Mouse (Mus musculus) bone marrow macrophage, adult 2 months (primary cell): ENCODE measurements around the gene Rpl3l. TPM values are rescaled to one million over a fixed set of nuclear protein-coding genes. Genes with fewer than 3 reads are reported as not detected.

ENCODE experiments used
- H3K27ac ChIP-seq: 2 replicates; pipeline ENCODE4 v1.5.1; 2012; ENCODE audit warnings: low read depth, low read length; ENCODE audit not compliant: insufficient read depth
- H3K4me1 ChIP-seq: 2 replicates; pipeline ENCODE4 v1.6.1; 2012; ENCODE audit warnings: low read length; ENCODE audit not compliant: control insufficient read depth, insufficient read depth
- H3K4me3 ChIP-seq: 2 replicates; pipeline ENCODE4 v1.5.1; 2012; ENCODE audit warnings: mild to moderate bottlenecking, low read length, moderate library complexity; ENCODE audit not compliant: insufficient read depth
- CTCF ChIP-seq: IDR thresholded peaks from 2 replicates; pipeline ENCODE4 v1.5.1; 2012; ENCODE audit warnings: low read depth, mild to moderate bottlenecking, low read length, moderate library complexity
- POLR2A ChIP-seq: IDR thresholded peaks from 2 replicates; pipeline ENCODE4 v1.6.1; 2012; ENCODE audit warnings: mild to moderate bottlenecking, low read depth, low read length, borderline replicate concordance
- polyA plus RNA-seq: library from polyadenylated mRNA; stranded (reverse); fragments of >200 nt; gene quantifications from 2 replicates; pipeline ENCODE4 v1.2.4, GENCODE M21; 2012; ENCODE audit not compliant: missing spikeins, insufficient read depth, insufficient read length

Gene Rpl3l
- polyA plus RNA-seq, 1 experiment, result not detected

DNA sequence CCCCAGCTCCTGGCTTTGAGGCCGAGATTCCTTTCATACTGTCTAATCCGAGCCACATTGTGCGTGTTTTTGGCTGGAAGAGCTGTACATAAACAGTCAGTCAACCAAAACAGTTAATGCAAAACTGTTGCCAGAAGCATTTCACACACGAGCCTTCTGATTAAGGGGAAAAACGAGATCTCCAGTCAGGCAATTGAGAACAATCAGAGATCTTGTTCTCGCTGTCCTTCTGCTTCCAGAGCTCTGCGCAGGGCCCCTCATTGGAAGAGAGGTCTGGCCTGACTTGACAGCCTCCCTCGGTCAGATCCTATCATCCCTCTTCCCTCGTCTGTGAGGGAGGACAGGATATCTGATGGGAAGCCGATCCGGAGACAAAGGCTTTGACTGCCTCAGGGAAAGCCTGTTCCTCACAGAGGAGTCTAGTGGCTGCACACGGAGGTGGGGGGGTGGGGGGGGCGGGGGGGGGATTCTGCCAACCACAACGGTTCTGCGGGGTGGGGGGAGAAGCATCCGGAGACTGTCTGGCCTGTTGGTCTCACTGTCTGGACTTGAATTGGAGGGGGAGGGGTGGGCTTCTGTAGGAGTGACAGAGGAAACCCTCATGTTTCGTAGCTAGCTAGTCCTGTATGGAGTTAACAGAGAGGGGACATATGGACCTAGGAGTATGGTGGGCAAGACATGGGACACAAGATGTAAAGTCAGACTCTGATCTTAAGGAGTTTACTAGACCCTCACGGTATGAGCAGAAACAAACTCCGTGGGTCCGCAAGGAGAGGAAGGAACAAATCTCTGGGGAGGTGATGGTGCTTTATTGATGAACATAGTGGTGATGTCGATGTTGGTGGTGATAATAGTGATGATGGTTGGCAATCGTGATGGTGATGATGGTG is 37.6 kb downstream of the Rpl3l start:
- H3K4me1 ChIP-seq, result no peaks in the 10 kb centered on the region
- no peak overlapping the region for H3K27ac ChIP-seq
- H3K4me3 ChIP-seq, result no peak overlapping the region
- no peak for TF ChIP-seq POLR2A
- no peak for TF ChIP-seq CTCF

- Histone ChIP-seq H3K4me1 (no peaks in the 10 kb centered on the region), H3K4me3 (no peak overlapping the region), H3K27ac (no peak overlapping the region)
- TF ChIP-seq POLR2A, result no peak
- TF ChIP-seq CTCF, result no peak
Measured at GRCm38 (mm10) chr17:24766266-24766875, 38.8 kb downstream of the Rpl3l start.

- Histone ChIP-seq H3K4me3 (no peak overlapping the region), H3K27ac (no peak overlapping the region), H3K4me1 (no peaks in the 10 kb centered on the region)
- no peak for TF ChIP-seq CTCF
Measured at GRCm38 (mm10) chr17:24769146-24769545, 41.5 kb downstream of the Rpl3l start.

GRCm38 (mm10) chr17:24773241-24773640 is 45.6 kb downstream of the Rpl3l start:
- Histone ChIP-seq H3K27ac (no peak overlapping the region), H3K4me3 (no peak overlapping the region), H3K4me1 (no peaks in the 10 kb centered on the region)
- TF ChIP-seq CTCF, result no peak
- TF ChIP-seq POLR2A, result no peak

DNA sequence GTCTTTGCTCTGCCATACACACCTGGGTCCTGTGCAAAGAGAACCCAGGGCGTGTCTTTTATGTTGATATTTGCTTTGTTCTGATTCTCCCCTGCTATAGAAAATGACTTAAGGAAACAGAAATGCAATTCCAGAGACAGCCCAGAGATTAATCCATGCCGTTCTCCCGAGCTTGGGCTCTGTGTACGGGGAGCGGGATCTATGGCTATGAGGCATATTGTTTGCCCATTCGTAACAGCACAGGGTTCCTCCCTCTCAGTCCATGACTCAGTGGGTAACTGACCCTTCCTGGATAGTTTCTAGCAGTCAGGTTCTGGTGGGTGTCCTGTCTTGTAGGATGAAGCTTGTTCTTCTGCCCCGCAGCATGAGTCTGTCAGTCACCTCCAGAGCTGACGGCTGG is 47.6 kb downstream of the Rpl3l start:
- TF ChIP-seq POLR2A, result no peak
- TF ChIP-seq CTCF, result no peak
- H3K27ac ChIP-seq, result no peak overlapping the region
- no peak overlapping the region for H3K4me3 ChIP-seq
- 0 out of 2 replicates have a peak, but pooled peaks cover 2% of the 10 kb centered on the region for H3K4me1 ChIP-seq

DNA sequence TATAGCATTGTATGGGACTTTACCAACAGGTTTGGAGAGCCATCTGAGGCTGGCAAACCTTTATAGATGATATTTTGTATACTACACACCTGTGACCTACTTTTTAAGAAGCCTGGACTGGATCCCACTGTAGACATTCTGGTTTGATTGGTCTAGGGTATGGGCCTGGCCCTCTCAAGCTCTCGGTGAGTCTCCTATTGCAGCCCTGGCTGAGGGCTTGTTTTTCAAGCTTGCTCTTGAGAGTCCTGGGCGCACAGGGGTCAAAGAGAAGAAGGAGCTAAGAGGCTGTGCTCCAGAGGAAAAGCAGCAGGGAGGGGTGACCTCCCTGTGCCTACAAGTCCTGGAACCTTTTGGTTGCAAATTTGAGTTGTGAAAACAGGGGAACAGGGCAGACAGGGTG is 49.5 kb downstream of the Rpl3l start:
- no peak for TF ChIP-seq CTCF
- TF ChIP-seq POLR2A, result no peak
- Histone ChIP-seq H3K4me1 (peaks cover 4% of the 10 kb centered on the region), H3K4me3 (no peak overlapping the region), H3K27ac (no peak overlapping the region)

DNA sequence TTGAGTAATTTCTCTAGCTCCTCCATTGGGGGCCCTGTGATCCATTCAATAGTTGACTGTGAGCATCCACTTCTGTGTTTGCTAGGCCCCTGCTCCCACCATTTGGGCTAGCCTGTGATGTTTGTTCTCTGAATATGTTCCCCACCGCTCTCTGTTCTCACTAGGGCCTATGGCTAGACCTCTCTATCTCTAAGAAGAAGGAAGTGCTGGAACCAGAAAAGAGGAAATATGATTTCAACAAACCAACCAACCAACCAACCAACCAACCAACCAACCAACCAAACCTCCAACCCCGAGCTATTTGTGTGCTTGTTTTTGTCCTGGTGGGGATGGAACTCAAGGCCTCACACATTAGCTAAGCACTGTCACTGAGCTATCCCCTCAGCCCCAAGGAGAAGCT is 53.2 kb downstream of the Rpl3l start:
- no peak overlapping the region for H3K4me3 ChIP-seq
- H3K27ac ChIP-seq, result peak overlapping the region; percentile 40; the same call in 1 of the 2 replicates
- TF ChIP-seq CTCF (no peak), POLR2A (no peak)
- peaks cover 4% of the 10 kb centered on the region for H3K4me1 ChIP-seq

Other genes starting within 250 kb of the Rpl3l start
- 14.8 and 16.0 TPM in 2 replicates for gene Mlst8, start 248.7 kb upstream of the Rpl3l start, polyA plus RNA-seq
- 0.34 TPM in 1 of 2 replicates, not detected in the other for gene Caskin1, start 239.2 kb upstream of the Rpl3l start, polyA plus RNA-seq
- gene Traf7, start 199.9 kb upstream of the Rpl3l start, polyA plus RNA-seq, result 88.8 and 102 TPM in 2 replicates
- gene Rab26, start 193.6 kb upstream of the Rpl3l start, polyA plus RNA-seq, result 0.44 TPM in 1 of 2 replicates, not detected in the other
- 22.3 and 24.6 TPM in 2 replicates for gene Pkd1, start 178.0 kb upstream of the Rpl3l start, polyA plus RNA-seq
- gene Tsc2, start 95.2 kb upstream of the Rpl3l start, polyA plus RNA-seq, result 62.1 and 67.7 TPM in 2 replicates
- 4.1 and 6.2 TPM in 2 replicates for gene Nthl1, start 95.1 kb upstream of the Rpl3l start, polyA plus RNA-seq
- 0.98 TPM in 1 of 2 replicates, not detected in the other for gene Slc9a3r2, start 77.5 kb upstream of the Rpl3l start, polyA plus RNA-seq
- gene Npw, start 69.4 kb upstream of the Rpl3l start, polyA plus RNA-seq, result not detected in 2 replicates
- 28.0 and 29.6 TPM in 2 replicates for gene Zfp598, start 58.1 kb upstream of the Rpl3l start, polyA plus RNA-seq
- gene Syngr3, start 37.9 kb upstream of the Rpl3l start, polyA plus RNA-seq, result 0.41 and 0.79 TPM in 2 replicates
- gene Gfer, start 31.7 kb upstream of the Rpl3l start, polyA plus RNA-seq, result 21.6 and 22.0 TPM in 2 replicates
- 3.9 and 6.0 TPM in 2 replicates for gene Noxo1, start 31.6 kb upstream of the Rpl3l start, polyA plus RNA-seq
- gene Tbl3, start 20.2 kb upstream of the Rpl3l start, polyA plus RNA-seq, result 11.7 and 16.9 TPM in 2 replicates
- not detected in 2 replicates for gene Rnf151, start 9.8 kb upstream of the Rpl3l start, polyA plus RNA-seq
- 685 and 784 TPM in 2 replicates for gene Rps2, start 9.7 kb upstream of the Rpl3l start, polyA plus RNA-seq
- gene Ndufb10, start 3.3 kb upstream of the Rpl3l start, polyA plus RNA-seq, result 164 and 191 TPM in 2 replicates
- 214 and 223 TPM in 2 replicates for gene Msrb1, start 8.8 kb downstream of the Rpl3l start, polyA plus RNA-seq
- not detected in 2 replicates for gene Hs3st6, start 25.2 kb downstream of the Rpl3l start, polyA plus RNA-seq
- gene Meiob, start 76.5 kb downstream of the Rpl3l start, polyA plus RNA-seq, result not detected in 2 replicates
- gene Hagh, start 112.3 kb downstream of the Rpl3l start, polyA plus RNA-seq, result 39.7 and 44.9 TPM in 2 replicates
- gene Fahd1, start 122.5 kb downstream of the Rpl3l start, polyA plus RNA-seq, result 9.0 and 9.1 TPM in 2 replicates
- not detected in 2 replicates for gene Igfals, start 138.2 kb downstream of the Rpl3l start, polyA plus RNA-seq
- gene Nubp2, start 158.5 kb downstream of the Rpl3l start, polyA plus RNA-seq, result 39.0 and 40.3 TPM in 2 replicates
- 20.2 and 21.3 TPM in 2 replicates for gene Spsb3, start 158.8 kb downstream of the Rpl3l start, polyA plus RNA-seq
- 5.9 and 7.1 TPM in 2 replicates for gene Eme2, start 167.3 kb downstream of the Rpl3l start, polyA plus RNA-seq
- 25.6 and 34.9 TPM in 2 replicates for gene Mrps34, start 167.3 kb downstream of the Rpl3l start, polyA plus RNA-seq
- gene Nme3, start 168.7 kb downstream of the Rpl3l start, polyA plus RNA-seq, result 37.2 and 38.5 TPM in 2 replicates
- gene Mapk8ip3, start 209.2 kb downstream of the Rpl3l start, polyA plus RNA-seq, result 56.7 and 64.0 TPM in 2 replicates
- gene Jpt2, start 232.9 kb downstream of the Rpl3l start, polyA plus RNA-seq, result 35.7 and 42.4 TPM in 2 replicates